Mouse (Mus musculus): ENCODE results near the gene Nol6.

Gene Nol6

GRCm38 (mm10) chr4:41097871-41098576 lies 26.2 kb downstream of the Nol6 start, which contains the start of gene Aqp3:
Aqp3 (minus strand) TSS chr4:41098183.
- no peak for TF ChIP-seq GATA4 (IDR thresholded peaks at IDR 0.05; ENCODE audit: insufficient replicate concordance, low read length)

GRCm38 (mm10) chr4:41097381-41097780 lies 26.9 kb downstream of the Nol6 start:
- no peak for TF ChIP-seq GATA4 (IDR thresholded peaks at IDR 0.05; ENCODE audit: insufficient replicate concordance, low read length)

- no peak for TF ChIP-seq GATA4 (IDR thresholded peaks at IDR 0.05; ENCODE audit: insufficient replicate concordance, low read length)
Observed at GRCm38 (mm10) chr4:41096794-41097193, 27.5 kb downstream of the Nol6 start.

GRCm38 (mm10) chr4:41096169-41096568 lies 28.1 kb downstream of the Nol6 start:
- no peak for TF ChIP-seq GATA4 (IDR thresholded peaks at IDR 0.05; ENCODE audit: insufficient replicate concordance, low read length)

- TF ChIP-seq GATA4 (IDR thresholded peaks at IDR 0.05; ENCODE audit: insufficient replicate concordance, low read length) = no peak
Observed at GRCm38 (mm10) chr4:41094361-41094760, 29.9 kb downstream of the Nol6 start.

GRCm38 (mm10) chr4:41092958-41093357 lies 31.3 kb downstream of the Nol6 start:
- TF ChIP-seq GATA4 (IDR thresholded peaks at IDR 0.05; ENCODE audit: insufficient replicate concordance, low read length) = no peak

GRCm38 (mm10) chr4:41091391-41091790 lies 32.9 kb downstream of the Nol6 start:
- no peak for TF ChIP-seq GATA4 (IDR thresholded peaks at IDR 0.05; ENCODE audit: insufficient replicate concordance, low read length)

GRCm38 (mm10) chr4:41089705-41090104 lies 34.5 kb downstream of the Nol6 start:
- no peak for TF ChIP-seq GATA4 (IDR thresholded peaks at IDR 0.05; ENCODE audit: insufficient replicate concordance, low read length)

- no peak for TF ChIP-seq GATA4 (IDR thresholded peaks at IDR 0.05; ENCODE audit: insufficient replicate concordance, low read length)
Observed at GRCm38 (mm10) chr4:41089189-41089588, 35.1 kb downstream of the Nol6 start.

- TF ChIP-seq GATA4 (IDR thresholded peaks at IDR 0.05; ENCODE audit: insufficient replicate concordance, low read length) = no peak
Observed at GRCm38 (mm10) chr4:41087459-41088298, 36.6 kb downstream of the Nol6 start.

- no peak for TF ChIP-seq GATA4 (IDR thresholded peaks at IDR 0.05; ENCODE audit: insufficient replicate concordance, low read length)
Observed at GRCm38 (mm10) chr4:41086947-41087346, 37.3 kb downstream of the Nol6 start.

- no peak for TF ChIP-seq GATA4 (IDR thresholded peaks at IDR 0.05; ENCODE audit: insufficient replicate concordance, low read length)
Observed at GRCm38 (mm10) chr4:41084819-41085218, 39.4 kb downstream of the Nol6 start.

- no peak for TF ChIP-seq GATA4 (IDR thresholded peaks at IDR 0.05; ENCODE audit: insufficient replicate concordance, low read length)
Observed at GRCm38 (mm10) chr4:41081733-41082132, 42.5 kb downstream of the Nol6 start.

- TF ChIP-seq GATA4 (IDR thresholded peaks at IDR 0.05; ENCODE audit: insufficient replicate concordance, low read length) = no peak
Observed at GRCm38 (mm10) chr4:41078726-41079125, 45.5 kb downstream of the Nol6 start.

- TF ChIP-seq GATA4 (IDR thresholded peaks at IDR 0.05; ENCODE audit: insufficient replicate concordance, low read length) = no peak
Observed at GRCm38 (mm10) chr4:41074461-41074860, 49.8 kb downstream of the Nol6 start.

Data from liver, adult (tissue).